Mouse (Mus musculus): ENCODE measurements around the gene Fkbp5. TPM values are rescaled to one million over a fixed set of nuclear protein-coding genes. Genes with fewer than 3 reads are reported as not detected.

The Fkbp5 gene
- polyA plus RNA-seq, 1 experiment from 2014 or later: 12.1 TPM

GRCm38 (mm10) chr17:28549111-28549510 lies 31.8 kb upstream of the Fkbp5 start, which contains the start of gene Clpsl2:
Gene Clpsl2, plus strand, starts transcription at chr17:28549411.
- Histone ChIP-seq H3K9me3 (ENCODE audit: control insufficient read depth, low read length) (no peaks in the 10 kb centered on the region), H3K4me2 (replicated peaks; ENCODE audit: low read depth, low read length) (no peak within 1 kb of the TSS), H3K27ac (ENCODE audit: low read depth, low read length) (no peak within 1 kb of the TSS), H3K4me3 (ENCODE audit: low read depth, low read length) (no peak within 1 kb of the TSS), H3K4me1 (replicated peaks; ENCODE audit: control insufficient read depth, insufficient read depth, low read length) (no peaks in the 10 kb centered on the region), H3K9ac (ENCODE audit: low read depth, low read length) (no peak within 1 kb of the TSS), H3K36me3 (ENCODE audit: control insufficient read depth, insufficient read depth, low read length) (no peaks in the 10 kb centered on the region), H3K27me3 (ENCODE audit: control insufficient read depth, insufficient read depth, low read length) (no peaks in the 10 kb centered on the region)
- ATAC-seq (ENCODE audit: low FRiP score) (no peak), DNase-seq (ENCODE audit: low spot score) (no peak)
- WGBS: 76% methylated on average over 14 of the region's 14 CpGs

DNA sequence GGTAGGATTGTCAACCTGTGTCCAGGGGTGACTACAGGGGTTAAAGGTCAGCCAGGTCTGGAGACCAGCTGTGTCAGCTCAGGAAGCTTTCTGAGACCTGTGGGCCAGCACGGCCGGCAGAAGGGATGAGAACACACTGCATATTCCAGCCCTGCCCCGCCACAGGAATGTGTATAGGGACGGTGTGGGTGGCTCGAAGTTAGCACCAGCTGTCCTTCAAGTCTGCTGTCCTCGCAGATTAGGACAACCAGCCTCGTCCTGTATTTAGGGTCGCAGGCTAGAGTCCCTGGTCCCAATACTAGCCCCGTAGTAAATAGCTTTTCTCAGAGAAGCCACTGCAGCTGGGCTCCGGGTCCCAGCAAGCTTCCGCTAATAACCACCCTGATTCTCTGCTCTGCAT lies 31.2 kb upstream of the Fkbp5 start:
- H3K36me3 ChIP-seq (ENCODE audit: control insufficient read depth, insufficient read depth, low read length): no peaks in the 10 kb centered on the region
- WGBS: 73% methylated on average over 11 of the region's 11 CpGs
- H3K27ac ChIP-seq (ENCODE audit: low read depth, low read length): no peak overlapping the region
- H3K4me1 ChIP-seq (replicated peaks; ENCODE audit: control insufficient read depth, insufficient read depth, low read length): no peaks in the 10 kb centered on the region
- ATAC-seq (ENCODE audit: low FRiP score) (no peak), DNase-seq (ENCODE audit: low spot score) (no peak)
- no peak overlapping the region for H3K4me3 ChIP-seq (ENCODE audit: low read depth, low read length)
- no peak overlapping the region for H3K9ac ChIP-seq (ENCODE audit: low read depth, low read length)
- H3K4me2 ChIP-seq (replicated peaks; ENCODE audit: low read depth, low read length): no peak overlapping the region
- H3K9me3 ChIP-seq (ENCODE audit: control insufficient read depth, low read length): no peaks in the 10 kb centered on the region
- H3K27me3 ChIP-seq (ENCODE audit: control insufficient read depth, insufficient read depth, low read length): no peaks in the 10 kb centered on the region

DNA sequence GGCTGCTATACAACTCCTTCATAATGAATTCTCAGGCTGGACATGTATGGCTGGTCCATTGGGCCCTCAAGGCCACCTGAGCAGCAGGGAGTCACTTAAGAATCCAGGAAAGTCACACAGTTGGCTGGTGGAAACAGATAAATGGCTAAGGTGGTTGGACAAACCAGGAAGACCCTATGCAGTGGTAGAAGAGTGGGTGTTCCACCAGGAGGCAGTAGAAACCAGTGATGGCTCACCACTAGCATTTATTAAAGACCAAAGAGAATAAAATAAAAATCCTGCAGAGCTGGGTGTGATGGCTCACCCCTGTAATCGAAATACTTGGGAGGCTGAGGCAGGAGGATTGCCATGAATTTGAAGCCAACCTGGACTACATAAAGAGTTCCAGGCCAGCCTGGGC lies 29.6 kb upstream of the Fkbp5 start:
- ATAC-seq (ENCODE audit: low FRiP score) (no peak), DNase-seq (ENCODE audit: low spot score) (no peak)
- Histone ChIP-seq H3K27ac (ENCODE audit: low read depth, low read length) (no peak overlapping the region), H3K9ac (ENCODE audit: low read depth, low read length) (no peak overlapping the region), H3K4me1 (replicated peaks; ENCODE audit: control insufficient read depth, insufficient read depth, low read length) (no peaks in the 10 kb centered on the region), H3K4me3 (ENCODE audit: low read depth, low read length) (no peak overlapping the region), H3K27me3 (ENCODE audit: control insufficient read depth, insufficient read depth, low read length) (no peaks in the 10 kb centered on the region), H3K36me3 (ENCODE audit: control insufficient read depth, insufficient read depth, low read length) (no peaks in the 10 kb centered on the region), H3K4me2 (replicated peaks; ENCODE audit: low read depth, low read length) (no peak overlapping the region), H3K9me3 (ENCODE audit: control insufficient read depth, low read length) (no peaks in the 10 kb centered on the region)
- WGBS: 97% methylated on average over 1 of the region's 1 CpGs

DNA sequence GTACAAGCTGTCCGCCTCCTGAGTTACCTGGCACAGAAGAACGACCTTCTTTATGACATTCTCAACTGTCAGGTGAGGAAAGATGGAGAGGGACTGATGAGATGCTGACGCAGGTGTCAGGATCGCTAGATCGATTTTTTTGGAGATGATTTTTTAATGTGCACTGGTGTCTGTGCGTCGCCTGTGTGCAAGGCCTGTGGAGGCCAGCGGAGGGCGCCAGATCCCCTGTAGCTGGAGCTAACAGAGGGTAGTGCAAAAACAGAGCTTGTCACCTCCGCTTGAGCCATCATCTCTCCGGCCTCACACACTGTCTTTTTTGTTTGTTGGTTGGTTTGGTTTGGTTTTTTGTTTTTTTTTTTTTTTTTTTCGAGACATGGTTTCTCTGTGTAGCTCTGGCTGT lies 20.6 kb upstream of the Fkbp5 start:
- ATAC-seq (ENCODE audit: low FRiP score) (no peak), DNase-seq (ENCODE audit: low spot score) (no peak)
- Histone ChIP-seq H3K27ac (ENCODE audit: low read depth, low read length) (no peak overlapping the region), H3K4me1 (replicated peaks; ENCODE audit: control insufficient read depth, insufficient read depth, low read length) (no peaks in the 10 kb centered on the region), H3K27me3 (ENCODE audit: control insufficient read depth, insufficient read depth, low read length) (no peaks in the 10 kb centered on the region), H3K4me2 (replicated peaks; ENCODE audit: low read depth, low read length) (no peak overlapping the region), H3K9ac (ENCODE audit: low read depth, low read length) (no peak overlapping the region), H3K9me3 (ENCODE audit: control insufficient read depth, low read length) (peaks cover 2% of the 10 kb centered on the region; the same call in 1 of the 2 replicates), H3K4me3 (ENCODE audit: low read depth, low read length) (no peak overlapping the region), H3K36me3 (ENCODE audit: control insufficient read depth, insufficient read depth, low read length) (no peaks in the 10 kb centered on the region)
- WGBS: 49% methylated on average over 12 of the region's 12 CpGs

GRCm38 (mm10) chr17:28533327-28533726 lies 16.0 kb upstream of the Fkbp5 start:
- H3K36me3 ChIP-seq (ENCODE audit: control insufficient read depth, insufficient read depth, low read length): no peaks in the 10 kb centered on the region
- H3K27ac ChIP-seq (ENCODE audit: low read depth, low read length): no peak overlapping the region
- H3K9me3 ChIP-seq (ENCODE audit: control insufficient read depth, low read length): no peaks in the 10 kb centered on the region
- no peak overlapping the region for H3K4me2 ChIP-seq (replicated peaks; ENCODE audit: low read depth, low read length)
- H3K9ac ChIP-seq (ENCODE audit: low read depth, low read length): no peak overlapping the region
- DNase-seq (ENCODE audit: low spot score) (no peak), ATAC-seq (ENCODE audit: low FRiP score) (no peak)
- 84% methylated on average over 13 of the region's 13 CpGs for WGBS
- H3K27me3 ChIP-seq (ENCODE audit: control insufficient read depth, insufficient read depth, low read length): 0 out of 2 replicates have a peak, but pooled peaks cover 3% of the 10 kb centered on the region
- H3K4me3 ChIP-seq (ENCODE audit: low read depth, low read length): no peak overlapping the region
- no peaks in the 10 kb centered on the region for H3K4me1 ChIP-seq (replicated peaks; ENCODE audit: control insufficient read depth, insufficient read depth, low read length)

- Histone ChIP-seq H3K4me2 (replicated peaks; ENCODE audit: low read depth, low read length) (no peak overlapping the region), H3K36me3 (ENCODE audit: control insufficient read depth, insufficient read depth, low read length) (no peaks in the 10 kb centered on the region), H3K4me1 (replicated peaks; ENCODE audit: control insufficient read depth, insufficient read depth, low read length) (no peaks in the 10 kb centered on the region), H3K27me3 (ENCODE audit: control insufficient read depth, insufficient read depth, low read length) (0 out of 2 replicates have a peak, but pooled peaks cover 3% of the 10 kb centered on the region), H3K4me3 (ENCODE audit: low read depth, low read length) (no peak overlapping the region), H3K9ac (ENCODE audit: low read depth, low read length) (no peak overlapping the region), H3K9me3 (ENCODE audit: control insufficient read depth, low read length) (no peaks in the 10 kb centered on the region), H3K27ac (ENCODE audit: low read depth, low read length) (no peak overlapping the region)
- DNase-seq (ENCODE audit: low spot score) (no peak), ATAC-seq (ENCODE audit: low FRiP score) (no peak)
- WGBS: 90% methylated on average over 7 of the region's 7 CpGs
These were observed 15.2 kb upstream of the Fkbp5 start for GRCm38 (mm10) chr17:28532557-28532956.

DNA sequence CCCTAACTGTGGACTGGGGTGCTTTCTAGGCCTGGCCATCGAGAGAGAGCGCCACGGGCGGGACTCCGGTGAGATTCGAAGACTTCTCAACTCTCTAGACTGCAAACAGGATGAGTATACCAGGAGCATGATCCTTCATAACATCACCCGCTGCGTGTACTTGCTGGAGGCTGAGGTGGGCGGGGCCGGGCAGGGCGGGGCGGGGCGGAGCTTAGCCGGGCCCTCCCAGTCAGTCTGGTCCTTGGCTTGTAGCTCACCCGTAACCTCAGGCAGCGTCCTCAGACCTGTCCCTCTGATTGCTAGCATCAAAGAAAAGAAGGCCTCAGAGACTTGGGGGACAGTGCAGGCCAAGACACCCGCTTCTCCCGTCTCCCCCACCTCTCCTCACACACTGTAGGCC lies 14.6 kb upstream of the Fkbp5 start:
- 0 out of 2 replicates have a peak, but pooled peaks cover 3% of the 10 kb centered on the region for H3K27me3 ChIP-seq (ENCODE audit: control insufficient read depth, insufficient read depth, low read length)
- no peak overlapping the region for H3K9ac ChIP-seq (ENCODE audit: low read depth, low read length)
- H3K4me1 ChIP-seq (replicated peaks; ENCODE audit: control insufficient read depth, insufficient read depth, low read length): no peaks in the 10 kb centered on the region
- H3K9me3 ChIP-seq (ENCODE audit: control insufficient read depth, low read length): no peaks in the 10 kb centered on the region
- WGBS: 10% methylated on average over 18 of the region's 18 CpGs
- H3K27ac ChIP-seq (ENCODE audit: low read depth, low read length): no peak overlapping the region
- DNase-seq (ENCODE audit: low spot score) (peak; percentile 51), ATAC-seq (ENCODE audit: low FRiP score) (no peak)
- H3K36me3 ChIP-seq (ENCODE audit: control insufficient read depth, insufficient read depth, low read length): no peaks in the 10 kb centered on the region
- no peak overlapping the region for H3K4me3 ChIP-seq (ENCODE audit: low read depth, low read length)
- peak overlapping the region; percentile 19; the same call in 1 of the 2 replicates for H3K4me2 ChIP-seq (replicated peaks; ENCODE audit: low read depth, low read length)

DNA sequence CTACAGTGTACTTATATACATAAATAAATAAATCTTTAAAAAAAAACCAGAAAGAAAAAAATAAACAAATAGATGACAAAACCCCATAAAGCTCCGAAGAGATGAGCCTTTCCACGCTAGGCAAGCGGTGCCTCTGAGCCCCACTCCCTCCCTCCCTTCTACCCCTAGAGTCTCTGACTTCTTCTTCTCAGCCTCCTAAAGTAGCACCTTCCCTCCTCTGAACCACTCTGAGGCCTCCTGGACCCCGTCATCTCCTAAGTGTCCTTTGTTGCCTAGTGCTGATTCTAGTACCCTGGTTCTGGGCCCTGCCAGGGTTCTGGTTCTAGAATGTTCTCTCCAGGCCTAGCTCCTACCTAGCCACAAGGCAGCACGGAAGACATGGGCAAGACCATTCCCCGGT lies 13.2 kb upstream of the Fkbp5 start, which contains the start of gene Armc12:
Armc12 (plus strand) TSS at position 301 of the 400 bp plus-strand sequence.
- 0 out of 2 replicates have a peak, but pooled peaks cover 3% of the 10 kb centered on the region for H3K27me3 ChIP-seq (ENCODE audit: control insufficient read depth, insufficient read depth, low read length)
- H3K9ac ChIP-seq (ENCODE audit: low read depth, low read length): no peak within 1 kb of the TSS
- H3K4me1 ChIP-seq (replicated peaks; ENCODE audit: control insufficient read depth, insufficient read depth, low read length): no peaks in the 10 kb centered on the region
- H3K9me3 ChIP-seq (ENCODE audit: control insufficient read depth, low read length): no peaks in the 10 kb centered on the region
- no peak within 1 kb of the TSS for H3K27ac ChIP-seq (ENCODE audit: low read depth, low read length)
- ATAC-seq (ENCODE audit: low FRiP score) (no peak), DNase-seq (ENCODE audit: low spot score) (no peak)
- H3K4me3 ChIP-seq (ENCODE audit: low read depth, low read length): no peak within 1 kb of the TSS
- WGBS: 86% methylated on average over 6 of the region's 6 CpGs
- H3K36me3 ChIP-seq (ENCODE audit: control insufficient read depth, insufficient read depth, low read length): no peaks in the 10 kb centered on the region
- H3K4me2 ChIP-seq (replicated peaks; ENCODE audit: low read depth, low read length): no peak within 1 kb of the TSS; the same call in 1 of the 2 replicates

DNA sequence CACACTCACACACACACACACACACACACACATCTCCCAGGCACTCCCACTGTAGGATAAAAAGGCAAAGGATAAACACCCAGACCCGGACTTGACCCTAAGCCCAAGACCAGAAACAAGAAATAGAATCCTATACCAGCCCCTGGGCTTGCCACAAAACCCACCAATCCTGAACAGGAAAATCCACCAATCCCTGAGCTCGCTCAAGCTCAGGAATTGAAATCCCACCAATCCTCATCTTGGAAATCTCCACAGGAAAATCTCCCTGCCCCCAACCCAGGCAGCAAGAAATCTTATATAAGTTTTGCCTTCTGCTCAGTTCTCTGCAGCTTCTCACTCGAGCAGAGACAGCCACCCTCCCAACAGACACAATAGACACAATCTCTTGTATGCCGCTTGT lies 11.8 kb upstream of the Fkbp5 start:
- Histone ChIP-seq H3K27me3 (ENCODE audit: control insufficient read depth, insufficient read depth, low read length) (peaks cover 4% of the 10 kb centered on the region; the same call in 1 of the 2 replicates), H3K9me3 (ENCODE audit: control insufficient read depth, low read length) (no peaks in the 10 kb centered on the region), H3K4me3 (ENCODE audit: low read depth, low read length) (no peak overlapping the region), H3K4me1 (replicated peaks; ENCODE audit: control insufficient read depth, insufficient read depth, low read length) (no peaks in the 10 kb centered on the region), H3K4me2 (replicated peaks; ENCODE audit: low read depth, low read length) (no peak overlapping the region), H3K36me3 (ENCODE audit: control insufficient read depth, insufficient read depth, low read length) (no peaks in the 10 kb centered on the region), H3K27ac (ENCODE audit: low read depth, low read length) (no peak overlapping the region), H3K9ac (ENCODE audit: low read depth, low read length) (no peak overlapping the region)
- no peak for ATAC-seq (ENCODE audit: low FRiP score)
- DNase-seq (ENCODE audit: low spot score): no peak
- WGBS: 72% methylated on average over 4 of the region's 4 CpGs
